Mouse (Mus musculus): Measurements from ENCODE around the gene Lsp1. TPM values are rescaled to one million over a fixed set of nuclear protein-coding genes. Genes with fewer than 3 reads are reported as not detected.

Lsp1 gene
- polyA plus RNA-seq, 1 experiment from 2014 or later, result 92.8 TPM

GRCm38 (mm10) chr7:142441585-142441984 is 19.0 kb upstream of the Lsp1 start, which contains the start of gene Tnni2:
Tnni2 (plus strand) TSS chr7:142441808.
- 75% methylated on average over 9 of the region's 9 CpGs for WGBS
- no peak within 1 kb of the TSS for H3K4me3 ChIP-seq (ENCODE audit: low read length)
- H3K27me3 ChIP-seq (ENCODE audit: control insufficient read depth, insufficient read depth, low read length), result no peaks in the 10 kb centered on the region
- ATAC-seq (ENCODE audit: low FRiP score, low TSS enrichment), result peak; percentile 11; the same call in 1 of the 2 replicates
- peak within 1 kb of the TSS; percentile 42; the same call in 1 of the 2 replicates for H3K9ac ChIP-seq (ENCODE audit: low read depth, low read length)
- no peak within 1 kb of the TSS for H3K4me2 ChIP-seq (replicated peaks; ENCODE audit: low read depth, low read length)
- H3K9me3 ChIP-seq (ENCODE audit: control insufficient read depth, low read length), result no peaks in the 10 kb centered on the region
- 0 out of 2 replicates have a peak within 1 kb of the TSS, but pooled peaks have one; percentile 42 for H3K27ac ChIP-seq (ENCODE audit: low read depth, low read length)
- H3K36me3 ChIP-seq (ENCODE audit: control insufficient read depth, insufficient read depth, low read length), result no peaks in the 10 kb centered on the region
- H3K4me1 ChIP-seq (ENCODE audit: control insufficient read depth, insufficient read depth, low read length), result peaks cover 21% of the 10 kb centered on the region

- Histone ChIP-seq H3K4me2 (replicated peaks; ENCODE audit: low read depth, low read length) (no peak overlapping the region), H3K9ac (ENCODE audit: low read depth, low read length) (peak overlapping the region; percentile 18; the same call in 1 of the 2 replicates), H3K36me3 (ENCODE audit: control insufficient read depth, insufficient read depth, low read length) (no peaks in the 10 kb centered on the region), H3K9me3 (ENCODE audit: control insufficient read depth, low read length) (no peaks in the 10 kb centered on the region), H3K27ac (ENCODE audit: low read depth, low read length) (0 out of 2 replicates have a peak overlapping the region, but pooled peaks have one; percentile 11), H3K4me1 (ENCODE audit: control insufficient read depth, insufficient read depth, low read length) (peaks cover 21% of the 10 kb centered on the region), H3K27me3 (ENCODE audit: control insufficient read depth, insufficient read depth, low read length) (no peaks in the 10 kb centered on the region), H3K4me3 (ENCODE audit: low read length) (no peak overlapping the region)
- 67% methylated on average over 9 of the region's 9 CpGs for WGBS
- no peak for ATAC-seq (ENCODE audit: low FRiP score, low TSS enrichment)
These were observed 18.3 kb upstream of the Lsp1 start for GRCm38 (mm10) chr7:142442081-142442907.

- H3K9me3 ChIP-seq (ENCODE audit: control insufficient read depth, low read length), result no peaks in the 10 kb centered on the region
- 92% methylated on average over 7 of the region's 7 CpGs for WGBS
- H3K4me3 ChIP-seq (ENCODE audit: low read length), result no peak overlapping the region
- no peak for ATAC-seq (ENCODE audit: low FRiP score, low TSS enrichment)
- no peak overlapping the region for H3K9ac ChIP-seq (ENCODE audit: low read depth, low read length)
- H3K36me3 ChIP-seq (ENCODE audit: control insufficient read depth, insufficient read depth, low read length), result no peaks in the 10 kb centered on the region
- H3K4me2 ChIP-seq (replicated peaks; ENCODE audit: low read depth, low read length), result no peak overlapping the region
- H3K27ac ChIP-seq (ENCODE audit: low read depth, low read length), result no peak overlapping the region
- peaks cover 21% of the 10 kb centered on the region for H3K4me1 ChIP-seq (ENCODE audit: control insufficient read depth, insufficient read depth, low read length)
- no peaks in the 10 kb centered on the region for H3K27me3 ChIP-seq (ENCODE audit: control insufficient read depth, insufficient read depth, low read length)
These were observed 17.6 kb upstream of the Lsp1 start for GRCm38 (mm10) chr7:142442908-142443420.

GRCm38 (mm10) chr7:142443474-142443873 is 17.1 kb upstream of the Lsp1 start:
- no peak overlapping the region for H3K9ac ChIP-seq (ENCODE audit: low read depth, low read length)
- ATAC-seq (ENCODE audit: low FRiP score, low TSS enrichment), result no peak
- peaks cover 21% of the 10 kb centered on the region for H3K4me1 ChIP-seq (ENCODE audit: control insufficient read depth, insufficient read depth, low read length)
- 79% methylated on average over 5 of the region's 5 CpGs for WGBS
- no peak overlapping the region for H3K27ac ChIP-seq (ENCODE audit: low read depth, low read length)
- no peak overlapping the region for H3K4me2 ChIP-seq (replicated peaks; ENCODE audit: low read depth, low read length)
- H3K9me3 ChIP-seq (ENCODE audit: control insufficient read depth, low read length), result no peaks in the 10 kb centered on the region
- H3K36me3 ChIP-seq (ENCODE audit: control insufficient read depth, insufficient read depth, low read length), result no peaks in the 10 kb centered on the region
- H3K4me3 ChIP-seq (ENCODE audit: low read length), result no peak overlapping the region
- no peaks in the 10 kb centered on the region for H3K27me3 ChIP-seq (ENCODE audit: control insufficient read depth, insufficient read depth, low read length)

DNA sequence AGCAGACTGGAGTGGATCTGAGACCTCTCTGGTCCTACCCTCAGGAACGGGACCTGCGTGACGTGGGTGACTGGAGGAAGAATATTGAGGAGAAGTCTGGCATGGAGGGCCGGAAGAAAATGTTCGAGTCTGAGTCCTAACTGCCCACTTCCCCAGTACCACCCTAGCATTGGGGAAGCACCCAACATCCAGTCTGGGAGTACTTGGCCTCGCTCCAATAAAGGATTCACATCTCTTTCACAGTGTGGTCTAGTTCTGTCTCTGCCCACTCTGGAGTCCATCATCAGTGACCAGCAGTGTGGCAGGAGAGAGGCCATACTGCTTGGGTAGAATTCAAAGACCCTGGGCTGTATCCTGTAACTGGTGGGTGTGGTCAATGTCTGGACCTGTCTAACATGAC is 16.4 kb upstream of the Lsp1 start:
- Histone ChIP-seq H3K4me2 (replicated peaks; ENCODE audit: low read depth, low read length) (no peak overlapping the region), H3K4me3 (ENCODE audit: low read length) (no peak overlapping the region), H3K9ac (ENCODE audit: low read depth, low read length) (no peak overlapping the region), H3K9me3 (ENCODE audit: control insufficient read depth, low read length) (no peaks in the 10 kb centered on the region), H3K27ac (ENCODE audit: low read depth, low read length) (no peak overlapping the region), H3K36me3 (ENCODE audit: control insufficient read depth, insufficient read depth, low read length) (no peaks in the 10 kb centered on the region), H3K4me1 (ENCODE audit: control insufficient read depth, insufficient read depth, low read length) (peaks cover 21% of the 10 kb centered on the region), H3K27me3 (ENCODE audit: control insufficient read depth, insufficient read depth, low read length) (no peaks in the 10 kb centered on the region)
- WGBS, result 94% methylated on average over 6 of the region's 6 CpGs
- no peak for ATAC-seq (ENCODE audit: low FRiP score, low TSS enrichment)

- H3K9ac ChIP-seq (ENCODE audit: low read depth, low read length), result no peak overlapping the region
- no peaks in the 10 kb centered on the region for H3K9me3 ChIP-seq (ENCODE audit: control insufficient read depth, low read length)
- no peak overlapping the region for H3K4me3 ChIP-seq (ENCODE audit: low read length)
- no peak overlapping the region for H3K4me2 ChIP-seq (replicated peaks; ENCODE audit: low read depth, low read length)
- no peak for ATAC-seq (ENCODE audit: low FRiP score, low TSS enrichment)
- no peak overlapping the region for H3K27ac ChIP-seq (ENCODE audit: low read depth, low read length)
- 89% methylated on average over 6 of the region's 6 CpGs for WGBS
- no peaks in the 10 kb centered on the region for H3K27me3 ChIP-seq (ENCODE audit: control insufficient read depth, insufficient read depth, low read length)
- no peaks in the 10 kb centered on the region for H3K36me3 ChIP-seq (ENCODE audit: control insufficient read depth, insufficient read depth, low read length)
- H3K4me1 ChIP-seq (ENCODE audit: control insufficient read depth, insufficient read depth, low read length), result peaks cover 21% of the 10 kb centered on the region
These were observed 15.3 kb upstream of the Lsp1 start for GRCm38 (mm10) chr7:142445324-142445723.

- Histone ChIP-seq H3K36me3 (ENCODE audit: control insufficient read depth, insufficient read depth, low read length) (no peaks in the 10 kb centered on the region), H3K27ac (ENCODE audit: low read depth, low read length) (no peak overlapping the region), H3K4me3 (ENCODE audit: low read length) (no peak overlapping the region), H3K9me3 (ENCODE audit: control insufficient read depth, low read length) (no peaks in the 10 kb centered on the region), H3K9ac (ENCODE audit: low read depth, low read length) (no peak overlapping the region), H3K4me1 (ENCODE audit: control insufficient read depth, insufficient read depth, low read length) (peaks cover 15% of the 10 kb centered on the region), H3K4me2 (replicated peaks; ENCODE audit: low read depth, low read length) (no peak overlapping the region), H3K27me3 (ENCODE audit: control insufficient read depth, insufficient read depth, low read length) (no peaks in the 10 kb centered on the region)
- WGBS, result 82% methylated on average over 4 of the region's 4 CpGs
- no peak for ATAC-seq (ENCODE audit: low FRiP score, low TSS enrichment)
These were observed 14.3 kb upstream of the Lsp1 start for GRCm38 (mm10) chr7:142446264-142446663.

GRCm38 (mm10) chr7:142449038-142449617 is 11.5 kb upstream of the Lsp1 start:
- H3K27me3 ChIP-seq (ENCODE audit: control insufficient read depth, insufficient read depth, low read length), result no peaks in the 10 kb centered on the region
- H3K4me3 ChIP-seq (ENCODE audit: low read length), result no peak overlapping the region
- H3K4me2 ChIP-seq (replicated peaks; ENCODE audit: low read depth, low read length), result no peak overlapping the region
- H3K4me1 ChIP-seq (ENCODE audit: control insufficient read depth, insufficient read depth, low read length), result 0 out of 2 replicates have a peak, but pooled peaks cover 5% of the 10 kb centered on the region
- ATAC-seq (ENCODE audit: low FRiP score, low TSS enrichment), result no peak
- H3K9ac ChIP-seq (ENCODE audit: low read depth, low read length), result no peak overlapping the region
- H3K9me3 ChIP-seq (ENCODE audit: control insufficient read depth, low read length), result no peaks in the 10 kb centered on the region
- H3K27ac ChIP-seq (ENCODE audit: low read depth, low read length), result no peak overlapping the region
- WGBS, result 73% methylated on average over 6 of the region's 6 CpGs
- H3K36me3 ChIP-seq (ENCODE audit: control insufficient read depth, insufficient read depth, low read length), result no peaks in the 10 kb centered on the region

DNA sequence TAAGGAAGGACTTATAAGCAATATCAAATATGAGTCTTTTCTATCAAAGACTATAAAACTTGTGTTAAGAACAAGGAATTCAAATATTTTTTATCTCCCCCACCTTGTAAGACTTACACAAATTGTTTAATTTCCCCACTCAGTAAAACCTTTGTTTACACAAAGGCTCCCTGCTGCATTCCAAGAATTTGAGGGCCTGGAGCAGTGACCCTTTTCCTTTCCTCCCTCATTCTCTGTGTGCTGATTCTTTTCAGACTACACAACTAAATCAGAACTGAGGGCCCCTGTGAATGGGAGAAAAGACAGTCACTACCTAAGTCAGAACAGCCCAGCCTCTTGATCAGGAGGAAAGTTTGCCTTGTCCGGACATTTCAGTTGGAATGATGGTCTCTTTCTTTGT is 5.9 kb upstream of the Lsp1 start:
- Histone ChIP-seq H3K4me3 (ENCODE audit: low read length) (no peak overlapping the region), H3K9me3 (ENCODE audit: control insufficient read depth, low read length) (no peaks in the 10 kb centered on the region), H3K36me3 (ENCODE audit: control insufficient read depth, insufficient read depth, low read length) (no peaks in the 10 kb centered on the region), H3K4me2 (replicated peaks; ENCODE audit: low read depth, low read length) (no peak overlapping the region), H3K9ac (ENCODE audit: low read depth, low read length) (no peak overlapping the region), H3K27me3 (ENCODE audit: control insufficient read depth, insufficient read depth, low read length) (no peaks in the 10 kb centered on the region), H3K4me1 (ENCODE audit: control insufficient read depth, insufficient read depth, low read length) (peaks cover 38% of the 10 kb centered on the region), H3K27ac (ENCODE audit: low read depth, low read length) (peak overlapping the region; percentile 93)
- ATAC-seq (ENCODE audit: low FRiP score, low TSS enrichment), result no peak
- 39% methylated on average over 1 of the region's 1 CpGs for WGBS
